ENCODE assay signal across 8 mouse cellular contexts in the genomic region with DNA sequence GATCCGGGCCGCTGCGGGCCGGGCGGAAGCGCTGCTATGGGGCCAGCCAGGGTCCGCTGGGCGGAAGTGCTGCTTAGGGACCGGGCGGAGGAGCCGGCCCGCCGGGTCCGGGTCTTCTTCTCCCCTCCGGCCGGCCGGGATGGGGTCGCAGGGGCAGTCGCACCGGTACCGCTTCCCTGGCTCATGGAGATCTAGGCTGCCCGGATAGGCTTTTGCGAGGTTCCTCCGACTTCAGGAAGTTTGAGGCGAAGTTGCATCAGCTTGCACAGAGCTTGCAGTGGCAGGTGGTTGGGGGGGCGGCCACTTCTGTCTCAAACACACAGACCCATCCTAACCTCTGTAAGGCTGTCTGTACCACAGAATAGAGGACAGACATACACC. TPM values are rescaled to one million over a fixed set of nuclear protein-coding genes. Genes with fewer than 3 reads are reported as not detected.
DNase-seq lines count a peak whose midpoint lies in the region; TF ChIP-seq lines count a peak whose summit lies in the region.

No protein-coding gene starts in this region.

- H3K4me3 ChIP-seq in spleen, adult 2 months (ENCODE audit: extremely low read depth, insufficient read depth, insufficient read length) = peak overlapping the region; percentile 69
- peak overlapping the region; percentile 78 for H3K4me3 ChIP-seq in embryonic fibroblast, embryonic 13.5 days (ENCODE audit: insufficient read depth, low read length)
- H3K4me3 ChIP-seq in midbrain, embryonic 10.5 days = peak overlapping the region; percentile 89

- no peak for TF ChIP-seq POLR2A in spleen, adult 2 months (IDR thresholded peaks at IDR 0.05; ENCODE audit: low read depth, low read length)
- TF ChIP-seq POLR2A in embryonic fibroblast, embryonic 13.5 days (IDR thresholded peaks at IDR 0.05; ENCODE audit: low read depth, low read length) = no peak

- H3K4me1 ChIP-seq in spleen, adult 2 months (ENCODE audit: control insufficient read depth, insufficient read depth, insufficient read length) = 0 out of 2 replicates have a peak, but pooled peaks cover 2% of the 10 kb centered on the region
- H3K4me1 ChIP-seq in embryonic fibroblast, embryonic 13.5 days (ENCODE audit: control insufficient read depth, insufficient read depth, low read length) = peaks cover 2% of the 10 kb centered on the region; the same call in 1 of the 2 replicates
- peaks cover 38% of the 10 kb centered on the region for H3K4me1 ChIP-seq in midbrain, embryonic 10.5 days

- no peaks in the 10 kb centered on the region for H3K9me3 ChIP-seq in midbrain, embryonic 10.5 days (replicated peaks)

- no peaks in the 10 kb centered on the region for H3K36me3 ChIP-seq in spleen, adult 2 months (ENCODE audit: control insufficient read depth, insufficient read depth, low read length)
- no peaks in the 10 kb centered on the region for H3K36me3 ChIP-seq in midbrain, embryonic 10.5 days

- DNase-seq in gastrocnemius, postnatal 10 days = peak; percentile 43
- no peak for DNase-seq in gastrocnemius, adult 8-10 months (ENCODE audit: low spot score in 2 of 2)
- DNase-seq in spleen, adult 2 months (ENCODE audit: low read depth in 1 of 2, low spot score in 2 of 2) = no peak
- no peak for DNase-seq in spleen, adult 18-20 months
- peak; percentile 17 to 57 for DNase-seq in kidney, postnatal 36 days
- no peak for DNase-seq in midbrain, embryonic 10.5 days (ENCODE audit: low spot score)
- DNase-seq in frontal cortex, postnatal 14 days (ENCODE audit: low spot score in 2 of 2) = no peak

- H3K27ac ChIP-seq in spleen, adult 2 months (ENCODE audit: insufficient read depth, low read length) = peak overlapping the region; percentile 77
- H3K27ac ChIP-seq in embryonic fibroblast, embryonic 13.5 days (ENCODE audit: insufficient read depth, low read length) = peak overlapping the region; percentile 78
- H3K27ac ChIP-seq in midbrain, embryonic 10.5 days (replicated peaks) = peak overlapping the region; percentile 97

- 0% methylated on average over 26 of the region's 26 CpGs for WGBS in spleen, adult 2 months
- WGBS in midbrain, embryonic 10.5 days = under 1% methylated on average over 26 of the region's 26 CpGs

- no peak for TF ChIP-seq CTCF in spleen, adult 2 months (IDR thresholded peaks at IDR 0.05; ENCODE audit: extremely low read depth, insufficient read depth, insufficient read length, insufficient replicate concordance)
- no peak for TF ChIP-seq CTCF in embryonic fibroblast, embryonic 13.5 days (IDR thresholded peaks at IDR 0.05; ENCODE audit: borderline replicate concordance, insufficient read depth, low read length)

- no peaks in the 10 kb centered on the region for H3K27me3 ChIP-seq in spleen, adult 2 months (ENCODE audit: control insufficient read depth, insufficient read depth, low read length)
- peaks cover 11% of the 10 kb centered on the region; the same call in 1 of the 2 replicates for H3K27me3 ChIP-seq in midbrain, embryonic 10.5 days (ENCODE audit: low read depth, poor library complexity, severe bottlenecking)

RNA-seq across cellular contexts. Expression of a gene that starts 0.5 kb away (rescaled TPM):
- total RNA-seq in gastrocnemius, postnatal 10 days (2021) = 10 to 100 TPM; 12.2 to 13.2 TPM
- 1 to 10 TPM; 7.6 to 8.7 (median 8.0) TPM for total RNA-seq in gastrocnemius, adult 8-10 months (2022)
- 6.3 and 7.4 TPM in 2 replicates for polyA plus RNA-seq in spleen, adult 2 months (2012; rRNA removed)
- 38.0 and 40.7 TPM in 2 replicates for polyA plus RNA-seq in embryonic fibroblast, embryonic 13.5 days (2011; ENCODE audit: insufficient read length, low read depth, missing spikeins)
- 8.8 and 9.9 TPM in 2 replicates for polyA plus RNA-seq in midbrain, embryonic 10.5 days (2016; fragmentation: Nextera tagmentation; extraction: Ambion mirVana)

RNA-seq across cellular contexts. Expression of a gene that starts 25.5 kb away (rescaled TPM):
- 10 to 100 TPM; 62.4 to 76.2 TPM for total RNA-seq in gastrocnemius, postnatal 10 days (2021)
- 10 to 100 TPM; 23.3 to 46.6 (median 44.6) TPM for total RNA-seq in gastrocnemius, adult 8-10 months (2022)
- 1.3 and 1.7 TPM in 2 replicates for polyA plus RNA-seq in spleen, adult 2 months (2012; rRNA removed)
- polyA plus RNA-seq in embryonic fibroblast, embryonic 13.5 days (2011; ENCODE audit: insufficient read length, low read depth, missing spikeins) = 27.5 and 41.2 TPM in 2 replicates
- 7.3 and 8.4 TPM in 2 replicates for polyA plus RNA-seq in midbrain, embryonic 10.5 days (2016; fragmentation: Nextera tagmentation; extraction: Ambion mirVana)

Comparison
In these comparisons a context has a peak if more than half of its experiments do, and no peak if none do; other contexts are left out.
1. DNase-seq: peak in gastrocnemius, postnatal 10 days (single experiment) and kidney, postnatal 36 days (2 of 2); none in gastrocnemius, adult 8-10 months (0 of 2), spleen, adult 2 months (0 of 2), spleen, adult 18-20 months (0 of 2), midbrain, embryonic 10.5 days (single experiment) and frontal cortex, postnatal 14 days (0 of 2).
2. Peak in every context shown above with its lines, with median percentiles within 50 percentile points of each other: H3K27ac ChIP-seq and H3K4me3 ChIP-seq.